Mouse (Mus musculus): ENCODE data around the gene Adam12.

Adam12 gene

DNA sequence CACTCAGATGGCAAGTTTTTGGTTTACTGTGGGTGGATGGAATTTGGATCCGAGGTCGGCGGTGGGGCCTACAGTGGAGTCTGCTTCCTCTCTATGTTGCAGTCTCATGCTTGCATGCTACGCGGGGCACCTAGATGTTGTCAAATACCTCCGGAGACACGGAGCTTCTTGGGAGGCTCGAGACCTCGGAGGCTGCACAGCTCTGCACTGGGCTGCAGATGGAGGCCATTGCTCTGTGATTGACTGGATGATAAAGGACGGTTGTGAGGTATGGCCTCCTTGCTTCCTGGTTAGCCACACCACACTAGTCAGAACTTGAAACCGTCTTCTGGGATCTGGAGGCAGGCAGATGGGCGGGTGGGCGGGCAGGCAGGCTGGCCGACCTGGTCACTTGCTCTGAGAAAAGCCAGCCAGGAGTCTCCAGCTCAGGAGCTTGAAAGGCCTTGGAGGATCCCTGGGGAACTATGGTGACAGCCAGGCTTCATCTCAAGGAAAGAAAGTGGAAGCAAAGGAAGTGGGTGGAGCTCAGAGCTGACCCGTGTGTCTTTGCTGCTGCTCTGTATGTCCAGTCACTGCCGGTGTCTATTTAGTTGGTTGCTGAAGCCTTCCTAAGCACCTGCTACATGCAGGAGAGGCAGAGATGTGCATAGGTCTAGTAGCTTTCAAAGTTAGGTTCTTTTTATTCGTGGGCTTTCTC lies 355.2 kb downstream of the Adam12 start:
- in situ Hi-C loops (cut with MseI, MboI): no loop called here

DNA sequence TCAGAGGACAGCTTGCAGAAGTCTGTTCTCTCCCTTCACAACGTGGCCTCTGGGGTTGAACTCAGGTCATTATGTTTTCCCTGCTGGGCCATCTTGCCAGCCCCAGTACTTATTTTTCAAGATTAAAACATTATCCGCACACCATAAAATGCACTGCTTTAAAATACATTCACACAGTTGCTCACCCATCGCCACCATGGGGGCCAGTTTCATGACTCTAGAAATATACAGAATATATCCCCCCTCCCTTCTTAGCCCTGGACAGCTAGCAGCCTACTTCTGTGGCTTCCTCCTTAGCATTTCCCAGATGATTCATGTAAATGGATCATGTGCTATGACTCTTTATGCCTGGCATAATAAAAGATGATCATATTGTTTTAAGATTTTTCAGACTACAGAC lies 355.8 kb downstream of the Adam12 start:
- in situ Hi-C loops (cut with MseI, MboI): no loop called here

DNA sequence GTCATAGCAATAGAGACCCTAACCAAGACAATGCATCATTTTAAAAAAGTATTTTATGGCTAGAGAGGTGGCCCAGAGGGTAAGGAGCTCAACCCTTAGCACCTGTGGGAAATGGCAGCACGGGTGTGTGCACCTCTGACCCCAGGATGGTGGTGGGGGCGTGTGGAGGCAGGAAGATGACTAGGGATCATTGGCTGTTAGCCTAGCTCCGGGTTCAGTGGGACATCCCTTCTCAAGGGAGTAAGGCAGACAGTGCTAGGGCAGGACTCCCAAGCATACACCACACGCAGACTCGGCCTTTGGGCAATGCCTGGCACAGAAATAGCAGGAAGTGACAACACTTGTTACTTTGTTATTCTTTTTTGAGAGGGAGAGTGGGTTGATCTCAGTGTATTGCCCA lies 359.2 kb downstream of the Adam12 start:
- in situ Hi-C loops (cut with MseI, MboI): no loop called here

DNA sequence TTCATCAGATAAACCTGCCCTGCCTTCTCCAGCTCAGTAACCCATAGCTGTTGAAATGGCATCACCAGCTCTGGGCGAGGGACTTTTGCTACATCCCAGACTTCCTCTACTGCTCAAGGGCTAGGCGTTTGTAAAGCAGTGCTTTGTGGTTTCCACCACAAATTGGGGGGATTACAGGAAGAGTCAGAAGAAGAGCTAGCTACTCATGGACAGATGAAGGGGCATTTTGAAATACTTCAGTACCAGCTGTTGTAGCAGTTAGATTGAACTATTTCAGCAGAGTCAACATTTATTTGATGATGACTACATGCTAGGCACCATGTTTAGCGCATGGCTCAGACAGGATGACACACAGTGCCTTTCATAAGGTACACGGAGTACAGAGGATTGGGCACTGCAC lies 361.7 kb downstream of the Adam12 start:
- in situ Hi-C loops (cut with MseI, MboI): no loop called here

DNA sequence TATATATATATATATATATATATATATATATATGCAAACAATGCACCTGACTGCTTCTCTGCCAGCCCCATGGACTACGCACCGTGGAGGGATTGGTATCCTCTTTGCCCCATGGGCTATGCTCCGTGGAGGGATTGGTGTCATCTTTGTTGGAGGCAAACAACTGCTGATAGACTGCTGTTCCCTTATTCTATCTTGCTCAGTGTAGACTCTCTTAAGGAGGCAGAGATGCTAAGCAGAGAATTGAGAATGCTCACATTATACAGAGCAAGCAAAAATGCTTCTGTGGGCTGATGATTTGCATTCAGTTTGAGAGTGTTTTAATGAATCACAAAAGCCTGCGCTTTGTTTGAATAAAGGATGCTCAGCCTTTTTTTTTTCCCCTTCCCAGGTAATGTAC lies 368.3 kb downstream of the Adam12 start:
- in situ Hi-C loops (cut with MseI, MboI): no loop called here

DNA sequence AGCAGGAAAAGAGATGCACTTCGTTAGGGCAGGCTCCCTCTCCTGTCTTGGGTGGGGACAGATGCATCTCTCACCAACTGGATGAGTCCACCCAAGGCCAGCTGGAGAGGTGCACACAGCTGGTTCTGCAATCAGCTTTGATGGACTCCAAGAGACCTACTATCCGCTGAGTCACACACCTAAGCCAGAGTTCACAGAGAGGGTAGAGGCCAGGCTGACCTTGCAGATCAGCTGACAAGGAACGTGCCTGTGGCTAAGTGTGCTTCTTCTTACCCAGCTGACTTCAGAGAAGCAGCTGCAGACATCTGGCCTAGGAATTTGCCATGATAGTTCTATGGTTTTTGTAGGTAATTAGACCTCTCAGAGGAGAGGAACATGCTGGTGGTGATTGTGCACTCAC lies 368.8 kb downstream of the Adam12 start:
- in situ Hi-C loops (cut with MseI, MboI): no loop called here

DNA sequence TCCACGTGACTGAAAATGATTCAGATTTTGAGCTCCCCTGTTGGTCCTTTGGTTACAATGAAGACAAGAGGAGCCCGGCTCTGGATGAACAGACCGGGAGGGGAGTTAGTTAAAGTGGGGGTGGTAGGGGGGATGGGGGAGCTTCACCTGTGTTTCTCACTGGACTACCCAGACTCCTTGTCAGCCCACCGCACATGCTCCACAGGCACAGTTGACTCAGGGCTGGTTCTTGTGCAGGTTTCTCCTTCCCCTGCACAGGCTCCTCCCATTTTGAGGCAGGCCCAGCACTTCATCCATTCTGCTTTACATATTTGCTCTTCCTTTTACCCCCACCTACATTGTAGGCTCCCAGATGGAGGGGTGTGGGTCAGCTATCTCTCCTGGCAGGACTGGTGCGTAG lies 369.2 kb downstream of the Adam12 start:
- in situ Hi-C loops (cut with MseI, MboI): no loop called here

DNA sequence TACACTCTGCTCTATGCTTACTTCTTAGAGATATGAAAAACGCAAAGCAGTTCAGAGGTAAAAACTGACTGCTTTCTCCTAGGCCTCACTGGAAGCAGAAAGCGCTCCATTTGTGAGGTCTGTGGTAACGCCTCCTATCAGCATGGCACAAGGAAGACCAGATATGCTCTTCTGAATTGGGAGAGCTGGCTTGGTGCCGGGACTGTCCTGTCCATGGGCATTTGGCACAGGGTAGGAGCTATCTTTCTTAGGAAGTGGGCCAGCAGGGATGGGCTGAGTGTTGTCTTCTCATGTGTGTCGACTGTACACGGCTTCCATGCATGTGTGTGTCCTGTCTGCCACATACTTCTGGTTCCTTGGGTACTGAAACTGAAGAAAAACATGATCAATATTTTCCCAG lies 369.7 kb downstream of the Adam12 start:
- in situ Hi-C loops (cut with MseI, MboI): no loop called here

DNA sequence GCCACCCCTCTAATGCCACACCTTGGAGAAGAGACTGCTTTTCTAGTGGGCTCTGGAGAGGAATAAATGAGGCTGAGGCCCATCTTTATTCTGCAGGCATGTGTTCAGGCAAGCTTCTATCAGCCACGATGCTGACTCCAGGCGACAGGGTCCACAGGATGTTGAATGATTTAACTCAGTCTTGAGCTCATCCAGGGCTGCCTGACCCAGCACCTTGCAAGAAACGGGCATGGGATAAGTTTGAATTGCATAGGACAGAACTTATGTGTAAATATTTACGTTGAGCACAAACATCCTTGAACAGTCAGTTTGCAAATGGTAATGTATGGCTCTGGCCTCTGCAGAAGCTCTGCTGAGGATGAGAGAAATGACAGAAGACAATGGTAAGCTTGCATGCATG lies 372.4 kb downstream of the Adam12 start:
- in situ Hi-C loops (cut with MseI, MboI): loop anchor here (5.0 kb wide), 2 partner anchors 358 to 363 kb away; no protein-coding TSS in a partner anchor

DNA sequence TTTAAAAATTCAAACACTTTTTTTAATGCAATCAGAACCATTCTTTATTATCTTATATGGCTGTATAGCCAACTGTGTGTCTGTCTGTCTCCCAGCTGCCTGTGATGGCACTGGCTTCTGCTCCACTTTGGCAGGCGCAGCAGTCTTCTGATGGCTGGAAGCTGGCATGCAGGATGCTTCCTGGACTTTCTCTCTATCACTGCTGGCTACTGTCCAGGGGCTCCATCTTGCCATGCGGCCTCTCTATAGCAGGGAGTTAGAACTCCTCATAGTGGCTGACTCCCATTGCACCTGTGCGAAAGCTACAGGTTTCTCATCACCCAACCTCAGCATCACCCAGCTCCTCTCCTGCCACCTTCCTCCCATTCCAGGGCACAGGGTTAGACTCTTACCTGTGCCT lies 373.4 kb downstream of the Adam12 start:
- in situ Hi-C loops (cut with MseI, MboI): loop anchor here (5.0 kb wide), 2 partner anchors 359 to 364 kb away; no protein-coding TSS in a partner anchor

DNA sequence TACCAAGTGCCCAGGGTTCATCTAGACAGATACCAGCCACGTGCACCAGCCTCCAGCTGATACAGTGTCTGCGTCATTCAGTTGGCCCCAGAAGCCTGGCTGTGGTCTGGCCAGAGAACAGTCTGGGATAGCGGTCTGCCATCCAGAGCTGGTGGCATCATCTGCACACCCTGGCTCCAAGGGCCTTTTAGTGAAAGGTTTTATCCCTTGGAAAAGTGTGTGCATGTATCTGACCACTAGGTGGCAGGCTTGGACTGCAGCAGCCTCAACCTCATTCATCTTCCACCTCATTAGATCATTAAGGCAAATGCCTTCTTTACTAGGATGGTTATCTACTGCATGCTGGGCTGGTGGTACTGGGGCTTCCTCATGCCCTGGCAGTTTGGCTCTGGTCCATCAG lies 375.7 kb downstream of the Adam12 start:
- in situ Hi-C loops (cut with MseI, MboI): loop anchor here (5.0 kb wide), 2 partner anchors 361 to 366 kb away; no protein-coding TSS in a partner anchor

DNA sequence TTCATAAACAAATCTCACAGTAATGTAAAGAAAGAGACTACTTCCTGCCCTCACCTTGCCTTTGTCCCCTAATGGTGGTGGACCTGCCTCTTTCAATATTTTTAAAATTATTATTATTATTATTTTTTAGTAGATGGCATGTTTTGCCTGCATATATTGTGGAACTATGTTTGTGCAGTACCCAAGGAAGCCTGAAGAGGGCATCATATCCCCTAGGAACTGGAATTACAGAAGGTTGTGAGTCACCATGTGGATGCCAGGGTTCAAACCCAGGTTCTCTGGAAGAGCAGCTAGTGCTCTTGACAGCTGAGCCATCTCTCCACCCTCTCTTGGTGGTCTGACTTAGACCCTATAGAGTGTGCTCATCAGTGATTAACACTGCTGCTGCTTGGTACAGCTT lies 381.2 kb downstream of the Adam12 start:
- in situ Hi-C loops (cut with MseI, MboI): no loop called here

DNA sequence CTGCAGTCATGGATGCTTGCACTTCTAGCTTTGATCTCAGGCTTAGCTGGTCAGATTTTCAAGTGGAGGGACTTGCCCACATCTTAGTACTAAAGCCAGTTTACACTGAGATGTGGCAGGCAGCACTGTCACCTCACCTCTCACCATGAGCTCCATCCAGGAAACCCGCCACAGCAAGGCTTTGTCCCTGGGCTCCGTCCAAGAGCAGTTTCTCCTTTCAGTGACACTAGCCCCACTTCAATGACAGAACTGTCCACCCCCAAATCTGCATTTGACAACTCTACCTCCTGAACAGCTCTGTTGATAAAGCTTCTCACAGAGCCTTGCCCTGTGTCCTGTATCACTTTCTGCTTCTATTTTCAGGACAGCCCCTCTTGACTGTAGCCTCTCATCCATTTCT lies 383.8 kb downstream of the Adam12 start:
- in situ Hi-C loops (cut with MseI, MboI): no loop called here

DNA sequence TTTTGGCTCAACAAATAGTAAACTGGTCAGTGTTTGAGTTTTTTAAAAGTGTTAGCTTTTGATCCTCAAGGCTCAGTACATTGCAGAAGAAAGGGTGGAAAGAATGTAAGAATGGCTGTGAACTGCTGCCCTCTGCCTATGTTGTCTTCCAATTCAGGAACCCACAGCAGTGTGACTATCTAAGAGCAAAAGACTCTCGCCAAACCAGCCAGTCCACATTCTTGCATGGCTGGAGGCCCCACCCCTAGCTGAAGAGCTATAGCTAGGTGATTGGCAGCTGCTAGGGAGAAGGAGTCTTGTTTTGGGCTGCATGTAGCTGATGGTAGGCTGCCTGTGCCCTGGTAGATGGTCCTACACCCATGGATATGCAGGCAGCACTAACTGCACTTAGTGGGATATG lies 384.8 kb downstream of the Adam12 start:
- in situ Hi-C loops (cut with MseI, MboI): no loop called here

DNA sequence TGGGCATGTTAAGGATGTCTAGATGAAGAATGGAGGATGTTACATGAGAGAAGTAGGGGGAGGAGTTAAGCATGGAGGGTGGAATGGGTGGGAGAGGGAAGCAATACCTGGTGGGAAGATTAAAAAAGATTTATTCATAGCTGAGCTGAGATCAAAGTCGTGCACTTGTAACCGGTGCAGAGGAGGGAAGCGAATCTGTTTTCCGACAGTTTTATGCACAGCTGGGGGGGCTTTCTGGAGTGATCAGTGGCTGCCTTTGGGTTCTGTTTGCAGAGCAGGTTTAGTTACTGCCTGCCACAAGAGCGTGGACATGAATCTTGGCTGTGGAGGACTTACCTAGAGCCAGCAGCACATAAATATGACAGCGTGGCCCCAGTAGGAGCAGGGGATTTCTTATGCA lies 389.9 kb downstream of the Adam12 start:
- in situ Hi-C loops (cut with MseI, MboI): no loop called here

DNA sequence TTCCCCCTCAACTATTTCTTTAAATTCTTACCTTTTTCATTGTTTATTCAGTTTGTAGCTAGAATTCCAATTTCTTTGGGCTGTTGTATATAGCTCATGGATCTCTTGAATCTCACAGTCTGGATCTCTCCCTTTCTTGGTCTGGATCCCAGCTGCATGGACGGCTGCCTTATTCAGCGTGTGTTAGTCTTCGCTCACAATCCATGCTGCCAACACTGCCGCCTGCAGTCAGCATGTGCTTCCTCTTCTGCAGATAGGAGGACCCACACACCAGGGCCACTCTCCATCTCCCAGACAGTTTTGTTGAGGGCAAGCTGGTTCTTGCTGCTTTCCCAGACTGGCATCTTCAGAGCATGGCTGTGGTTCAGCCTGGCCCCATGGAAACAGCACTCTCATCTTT lies 392.4 kb downstream of the Adam12 start:
- in situ Hi-C loops (cut with MseI, MboI): no loop called here
